Mouse (Mus musculus): ENCODE measurements around the gene Sptan1. TPM values are rescaled to one million over a fixed set of nuclear protein-coding genes. Genes with fewer than 3 reads are reported as not detected.
A peak's percentile ranks its signal among the peaks of the same experiment; 100 is the strongest.

Sptan1 gene
- 166 and 169 TPM in 2 replicates for polyA plus RNA-seq (2016; fragmentation: Nextera tagmentation; extraction: Ambion mirVana)

DNA sequence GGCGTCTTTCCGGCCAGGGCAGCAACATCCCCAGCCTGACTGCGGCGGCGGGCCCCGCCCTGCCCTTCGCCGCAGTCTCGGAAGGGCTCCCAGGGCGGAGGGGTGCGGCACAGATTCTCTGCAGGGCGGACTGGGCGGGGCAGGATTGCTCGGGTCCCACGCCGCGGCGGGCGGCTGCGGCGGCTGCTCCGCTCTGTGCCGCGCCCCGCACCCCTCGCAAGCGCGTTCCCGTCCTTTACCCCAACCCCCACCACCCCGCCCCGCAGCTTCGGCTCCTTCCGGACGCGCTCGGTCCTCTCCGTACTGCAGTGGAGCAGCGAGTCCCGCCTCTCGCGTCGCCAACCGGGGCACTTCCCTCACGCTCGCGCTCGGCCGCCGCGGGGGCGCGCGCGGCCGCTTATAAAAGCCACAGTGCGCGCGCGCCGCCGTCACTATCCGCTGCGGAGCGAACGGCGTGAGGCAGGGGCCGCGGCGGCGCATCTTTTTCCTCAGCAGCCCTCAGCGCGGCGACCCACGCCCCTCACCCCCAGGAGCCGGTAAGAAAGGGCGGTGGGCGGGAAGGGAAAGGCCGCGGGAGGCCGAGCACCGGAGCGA is at the start of gene Sptan1:
TSS of gene Sptan1 (plus strand) at position 311 of the 594 bp plus-strand sequence.
- Histone ChIP-seq H3K4me1 (peaks cover 44% of the 10 kb centered on the region), H3K4me2 (replicated peaks) (peak within 1 kb of the TSS; percentile 66), H3K4me3 (peak within 1 kb of the TSS; percentile 96), H3K27ac (replicated peaks) (peak within 1 kb of the TSS; percentile 93), H3K9ac (replicated peaks) (peak within 1 kb of the TSS; percentile 96), H3K36me3 (peaks cover 18% of the 10 kb centered on the region), H3K9me3 (no peaks in the 10 kb centered on the region), H3K27me3 (no peaks in the 10 kb centered on the region)
- WGBS = 1% methylated on average over 75 of the region's 82 CpGs
- peak; percentile 99 for ATAC-seq (ENCODE audit: low FRiP score, low read depth)

DNA sequence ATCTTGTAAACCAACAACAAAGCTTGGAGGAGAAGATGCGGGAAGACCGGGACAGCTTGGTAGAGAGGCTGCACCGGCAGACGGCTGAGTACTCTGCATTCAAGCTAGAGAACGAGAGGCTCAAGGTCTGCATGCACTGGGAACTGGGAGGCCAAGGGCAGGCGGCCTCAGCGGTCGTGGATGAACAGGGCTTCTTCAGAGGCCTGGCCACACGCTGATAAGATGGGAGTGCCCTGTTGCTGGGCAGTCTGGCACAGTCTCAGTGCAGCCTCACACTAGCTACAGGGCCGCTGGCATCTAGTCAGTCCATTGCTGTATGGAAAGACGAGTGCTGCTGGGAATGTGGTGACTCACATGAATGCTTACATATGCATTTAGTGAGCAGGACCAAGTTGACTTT is 47.7 kb upstream of the Sptan1 start:
- no peaks in the 10 kb centered on the region for H3K27me3 ChIP-seq
- ATAC-seq (ENCODE audit: low FRiP score, low read depth) = no peak
- H3K4me1 ChIP-seq = no peaks in the 10 kb centered on the region
- H3K9me3 ChIP-seq = no peaks in the 10 kb centered on the region
- no peak overlapping the region for H3K4me2 ChIP-seq (replicated peaks)
- WGBS = 92% methylated on average over 11 of the region's 11 CpGs
- no peak overlapping the region for H3K9ac ChIP-seq (replicated peaks)
- no peak overlapping the region for H3K4me3 ChIP-seq
- H3K36me3 ChIP-seq = peaks cover 90% of the 10 kb centered on the region
- no peak overlapping the region for H3K27ac ChIP-seq (replicated peaks)

DNA sequence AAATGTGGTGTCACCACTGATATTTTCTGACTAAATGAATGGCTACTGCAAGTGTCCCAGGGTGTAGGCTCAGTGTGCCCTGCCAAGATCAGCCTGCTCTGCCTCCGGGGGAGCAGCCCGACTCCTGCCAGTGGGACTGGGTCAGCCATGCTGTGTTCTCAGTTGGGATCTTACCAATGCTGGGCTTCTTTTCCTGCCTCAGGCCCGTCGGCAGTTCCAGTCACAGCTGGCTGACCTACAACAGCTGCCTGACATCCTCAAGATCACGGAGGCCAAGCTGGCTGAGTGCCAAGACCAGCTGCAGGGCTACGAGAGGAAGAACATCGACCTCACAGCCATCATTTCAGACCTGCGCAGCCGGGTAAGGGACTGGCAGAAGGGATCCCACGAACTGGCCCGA is 43.3 kb upstream of the Sptan1 start:
- Histone ChIP-seq H3K27me3 (no peaks in the 10 kb centered on the region), H3K27ac (replicated peaks) (no peak overlapping the region), H3K36me3 (peaks cover 93% of the 10 kb centered on the region), H3K9me3 (no peaks in the 10 kb centered on the region), H3K9ac (replicated peaks) (no peak overlapping the region), H3K4me2 (replicated peaks) (no peak overlapping the region), H3K4me3 (no peak overlapping the region), H3K4me1 (no peaks in the 10 kb centered on the region)
- WGBS = 80% methylated on average over 11 of the region's 11 CpGs
- no peak for ATAC-seq (ENCODE audit: low FRiP score, low read depth)

DNA sequence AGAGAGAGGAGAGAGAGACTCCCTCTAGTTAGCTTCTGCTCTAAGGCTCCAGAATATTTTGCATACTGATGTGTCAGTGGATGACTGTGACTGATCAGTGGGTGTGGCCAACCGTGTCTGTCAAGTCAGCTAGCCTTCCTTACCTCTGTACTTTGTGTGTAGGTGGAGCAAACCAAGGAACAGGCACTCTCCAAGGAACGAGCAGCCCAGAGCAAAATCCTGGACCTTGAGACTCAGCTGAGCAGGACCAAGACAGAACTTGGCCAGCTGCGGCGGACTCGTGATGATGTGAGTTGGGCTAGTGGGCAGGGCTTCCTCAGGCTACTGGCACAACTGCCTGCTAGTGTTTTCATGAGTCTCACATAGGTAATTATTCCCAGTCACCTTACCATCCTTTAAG is 38.8 kb upstream of the Sptan1 start:
- Histone ChIP-seq H3K4me2 (replicated peaks) (no peak overlapping the region), H3K9me3 (no peaks in the 10 kb centered on the region), H3K4me1 (no peaks in the 10 kb centered on the region), H3K27ac (replicated peaks) (no peak overlapping the region), H3K9ac (replicated peaks) (no peak overlapping the region), H3K4me3 (no peak overlapping the region), H3K36me3 (peaks cover 97% of the 10 kb centered on the region), H3K27me3 (no peaks in the 10 kb centered on the region)
- WGBS = 94% methylated on average over 5 of the region's 5 CpGs
- ATAC-seq (ENCODE audit: low FRiP score, low read depth) = no peak

GRCm38 (mm10) chr2:29930506-29930905 is 34.9 kb upstream of the Sptan1 start:
- H3K4me2 ChIP-seq (replicated peaks) = no peak overlapping the region
- H3K36me3 ChIP-seq = peaks cover 58% of the 10 kb centered on the region

GRCm38 (mm10) chr2:29931194-29931593 is 34.2 kb upstream of the Sptan1 start:
- WGBS = 90% methylated on average over 6 of the region's 6 CpGs
- H3K4me2 ChIP-seq (replicated peaks) = no peak overlapping the region
- peaks cover 6% of the 10 kb centered on the region for H3K4me1 ChIP-seq
- peaks cover 51% of the 10 kb centered on the region for H3K36me3 ChIP-seq
- no peak overlapping the region for H3K9ac ChIP-seq (replicated peaks)
- no peaks in the 10 kb centered on the region for H3K9me3 ChIP-seq
- H3K27ac ChIP-seq (replicated peaks) = no peak overlapping the region
- no peaks in the 10 kb centered on the region for H3K27me3 ChIP-seq
- no peak for ATAC-seq (ENCODE audit: low FRiP score, low read depth)
- no peak overlapping the region for H3K4me3 ChIP-seq

More at GRCm38 (mm10) chr2:29930506-29930905, 34.9 kb upstream of the Sptan1 start:
- Histone ChIP-seq H3K9me3 (no peaks in the 10 kb centered on the region), H3K9ac (replicated peaks) (no peak overlapping the region), H3K4me1 (no peaks in the 10 kb centered on the region), H3K27me3 (no peaks in the 10 kb centered on the region), H3K27ac (replicated peaks) (no peak overlapping the region), H3K4me3 (no peak overlapping the region)
- ATAC-seq (ENCODE audit: low FRiP score, low read depth) = no peak
- 89% methylated on average over 10 of the region's 10 CpGs for WGBS

DNA sequence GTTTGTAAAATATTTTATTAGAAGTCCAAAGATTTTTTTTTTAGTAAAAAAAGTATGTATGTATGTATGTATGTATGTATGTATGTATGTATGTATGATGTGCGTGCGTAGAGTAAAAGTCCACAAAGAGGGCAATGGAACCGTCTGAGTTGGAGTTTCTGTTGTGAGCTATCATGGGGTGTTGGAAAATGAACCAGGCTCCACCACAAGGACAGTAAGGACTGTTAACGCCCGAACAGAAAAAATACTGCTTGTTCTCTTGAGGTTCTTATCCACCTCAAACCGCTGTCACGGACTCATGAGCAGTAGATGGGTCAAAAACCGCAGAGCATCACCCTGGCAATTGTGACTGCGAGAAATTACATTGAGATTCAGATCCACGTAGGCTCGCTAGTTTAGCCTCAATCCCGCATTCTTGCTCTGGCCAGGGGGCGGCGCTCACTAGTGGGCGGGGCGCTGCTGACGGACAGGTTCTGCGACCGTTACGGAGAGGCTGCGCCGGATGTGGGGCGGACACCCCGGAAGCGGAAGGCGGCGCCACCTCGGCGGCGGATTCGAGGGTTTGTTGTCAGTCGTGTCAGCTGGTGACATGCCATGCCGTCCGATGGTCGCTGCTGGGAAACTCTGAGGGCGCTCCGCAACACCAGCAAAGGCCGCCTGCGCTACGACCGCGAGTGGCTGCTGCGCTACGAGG is 30.3 kb upstream of the Sptan1 start, which contains the start of gene Gle1:
TSS of gene Gle1 (plus strand) at position 521 of the 694 bp plus-strand sequence.
- peak; percentile 95 for ATAC-seq (ENCODE audit: low FRiP score, low read depth)
- H3K36me3 ChIP-seq = peaks cover 39% of the 10 kb centered on the region
- H3K27ac ChIP-seq (replicated peaks) = peak within 1 kb of the TSS; percentile 78
- H3K27me3 ChIP-seq = no peaks in the 10 kb centered on the region
- H3K4me2 ChIP-seq (replicated peaks) = peak within 1 kb of the TSS; percentile 69
- 4% methylated on average over 44 of the region's 44 CpGs for WGBS
- H3K4me3 ChIP-seq = peak within 1 kb of the TSS; percentile 76
- peaks cover 7% of the 10 kb centered on the region for H3K4me1 ChIP-seq
- H3K9me3 ChIP-seq = no peaks in the 10 kb centered on the region
- peak within 1 kb of the TSS; percentile 63 for H3K9ac ChIP-seq (replicated peaks)

GRCm38 (mm10) chr2:29940073-29940472 is 25.3 kb upstream of the Sptan1 start:
- Histone ChIP-seq H3K4me1 (peaks cover 7% of the 10 kb centered on the region), H3K36me3 (peaks cover 71% of the 10 kb centered on the region), H3K4me2 (replicated peaks) (no peak overlapping the region), H3K9ac (replicated peaks) (no peak overlapping the region), H3K27me3 (no peaks in the 10 kb centered on the region), H3K9me3 (no peaks in the 10 kb centered on the region), H3K27ac (replicated peaks) (no peak overlapping the region), H3K4me3 (no peak overlapping the region)
- 95% methylated on average over 9 of the region's 9 CpGs for WGBS
- no peak for ATAC-seq (ENCODE audit: low FRiP score, low read depth)

GRCm38 (mm10) chr2:29940826-29941225 is 24.5 kb upstream of the Sptan1 start:
- Histone ChIP-seq H3K27ac (replicated peaks) (no peak overlapping the region), H3K36me3 (peaks cover 79% of the 10 kb centered on the region), H3K9ac (replicated peaks) (no peak overlapping the region), H3K4me1 (peaks cover 5% of the 10 kb centered on the region), H3K9me3 (no peaks in the 10 kb centered on the region), H3K4me3 (no peak overlapping the region), H3K27me3 (no peaks in the 10 kb centered on the region), H3K4me2 (replicated peaks) (no peak overlapping the region)
- 93% methylated on average over 7 of the region's 7 CpGs for WGBS
- no peak for ATAC-seq (ENCODE audit: low FRiP score, low read depth)

- Histone ChIP-seq H3K9me3 (no peaks in the 10 kb centered on the region), H3K9ac (replicated peaks) (no peak overlapping the region), H3K27ac (replicated peaks) (no peak overlapping the region), H3K36me3 (peaks cover 98% of the 10 kb centered on the region), H3K27me3 (no peaks in the 10 kb centered on the region), H3K4me3 (no peak overlapping the region), H3K4me2 (replicated peaks) (no peak overlapping the region), H3K4me1 (no peaks in the 10 kb centered on the region)
- WGBS = 83% methylated on average over 1 of the region's 1 CpGs
- no peak for ATAC-seq (ENCODE audit: low FRiP score, low read depth)
Measured at GRCm38 (mm10) chr2:29944723-29945122, 20.6 kb upstream of the Sptan1 start.

- H3K4me2 ChIP-seq (replicated peaks) = no peak overlapping the region
- ATAC-seq (ENCODE audit: low FRiP score, low read depth) = no peak
- no peak overlapping the region for H3K27ac ChIP-seq (replicated peaks)
- no peak overlapping the region for H3K4me3 ChIP-seq
- no peak overlapping the region for H3K9ac ChIP-seq (replicated peaks)
- 96% methylated on average over 5 of the region's 5 CpGs for WGBS
- H3K27me3 ChIP-seq = no peaks in the 10 kb centered on the region
- H3K9me3 ChIP-seq = no peaks in the 10 kb centered on the region
- H3K4me1 ChIP-seq = no peaks in the 10 kb centered on the region
- H3K36me3 ChIP-seq = peaks cover 88% of the 10 kb centered on the region
Measured at GRCm38 (mm10) chr2:29948896-29949295, 16.5 kb upstream of the Sptan1 start.

- no peaks in the 10 kb centered on the region for H3K27me3 ChIP-seq
- no peaks in the 10 kb centered on the region for H3K9me3 ChIP-seq
- H3K4me3 ChIP-seq = no peak overlapping the region
- WGBS = 97% methylated on average over 7 of the region's 7 CpGs
- H3K9ac ChIP-seq (replicated peaks) = no peak overlapping the region
- peaks cover 13% of the 10 kb centered on the region; the same call in 1 of the 2 replicates for H3K4me1 ChIP-seq
- peaks cover 41% of the 10 kb centered on the region for H3K36me3 ChIP-seq
- H3K27ac ChIP-seq (replicated peaks) = no peak overlapping the region
- ATAC-seq (ENCODE audit: low FRiP score, low read depth) = no peak
- H3K4me2 ChIP-seq (replicated peaks) = no peak overlapping the region
Measured at GRCm38 (mm10) chr2:29961246-29961645, 4.1 kb upstream of the Sptan1 start.

Measured in midbrain, embryonic 12.5 days (tissue).